Mouse (Mus musculus): ENCODE measurements around the gene Fam178b.

- TF ChIP-seq POLR2A (IDR thresholded peaks at IDR 0.05; ENCODE audit: control insufficient read depth, low read depth, low read length) (no peak), CTCF (IDR thresholded peaks at IDR 0.05; ENCODE audit: control insufficient read depth, insufficient read depth, insufficient replicate concordance, low read depth, low read length) (no peak)
Observed at GRCm38 (mm10) chr1:36513310-36513709, 169.7 kb downstream of the Fam178b start.
